Mouse (Mus musculus) testis, postnatal 10 days (tissue): Measurements from ENCODE around the gene Gm44790.
A peak's percentile ranks its signal among the peaks of the same experiment; 100 is the strongest.
"Not testable (repeated sequence)": the region's sequence is repeated elsewhere in the genome, so short reads cannot be mapped to it uniquely, and the experiment has no call there.

Source experiments
- DNase-seq: peaks from one replicate; pipeline ENCODE4 v3.0.0; 2021; ENCODE audit warnings: low spot score

The Gm44790 gene

GRCm38 (mm10) chr6:86426358-86426757 is at the start of gene Gm44790:
Gene Gm44790 (plus strand): TSS chr6:86426658.
- no peak for DNase-seq

- no peak for DNase-seq
Measured at GRCm38 (mm10) chr6:86378341-86378740, 48.1 kb upstream of the Gm44790 start.

- DNase-seq: not testable (repeated sequence)
Measured at GRCm38 (mm10) chr6:86380112-86380511, 46.3 kb upstream of the Gm44790 start.

- no peak for DNase-seq
Measured at GRCm38 (mm10) chr6:86382551-86382950, 43.9 kb upstream of the Gm44790 start.

- DNase-seq: no peak
Measured at GRCm38 (mm10) chr6:86383370-86383769, 43.1 kb upstream of the Gm44790 start.

GRCm38 (mm10) chr6:86384692-86385091 is 41.8 kb upstream of the Gm44790 start:
- no peak for DNase-seq

GRCm38 (mm10) chr6:86385362-86386104 is 40.9 kb upstream of the Gm44790 start:
- DNase-seq: no peak

- no peak for DNase-seq
Measured at GRCm38 (mm10) chr6:86387313-86387712, 39.1 kb upstream of the Gm44790 start.

GRCm38 (mm10) chr6:86388461-86388860 is 38.0 kb upstream of the Gm44790 start:
- DNase-seq: no peak

GRCm38 (mm10) chr6:86391326-86391725 is 35.1 kb upstream of the Gm44790 start:
- DNase-seq: no peak

GRCm38 (mm10) chr6:86393187-86393586 is 33.3 kb upstream of the Gm44790 start:
- no peak for DNase-seq

GRCm38 (mm10) chr6:86394078-86394720 is 32.3 kb upstream of the Gm44790 start:
- DNase-seq: no peak

- DNase-seq: no peak
Measured at GRCm38 (mm10) chr6:86395021-86395420, 31.4 kb upstream of the Gm44790 start.

GRCm38 (mm10) chr6:86395969-86396368 is 30.5 kb upstream of the Gm44790 start:
- DNase-seq: no peak

- DNase-seq: peak; percentile 95
Measured at GRCm38 (mm10) chr6:86396581-86397256, 29.7 kb upstream of the Gm44790 start, which contains the start of gene Pcyox1. Gene Pcyox1 (minus strand): TSS chr6:86397154.

GRCm38 (mm10) chr6:86397257-86397980 is 29.0 kb upstream of the Gm44790 start:
- DNase-seq: no peak

- no peak for DNase-seq
Measured at GRCm38 (mm10) chr6:86398986-86399385, 27.5 kb upstream of the Gm44790 start.

- DNase-seq: no peak
Measured at GRCm38 (mm10) chr6:86399995-86400394, 26.5 kb upstream of the Gm44790 start.

- DNase-seq: peak; percentile 76
Measured at GRCm38 (mm10) chr6:86400972-86401371, 25.5 kb upstream of the Gm44790 start.

GRCm38 (mm10) chr6:86402681-86403607 is 23.5 kb upstream of the Gm44790 start:
- no peak for DNase-seq

GRCm38 (mm10) chr6:86403728-86404099 is 22.7 kb upstream of the Gm44790 start:
- peak; percentile 91 for DNase-seq
